Mouse (Mus musculus) stomach, postnatal 0 days (tissue): Measurements from ENCODE around the gene Sdk2.

Experiments
- CTCF ChIP-seq: IDR thresholded peaks from 2 replicates; pipeline ENCODE4 v1.5.1; 2016; ENCODE audit warnings: antibody characterized with exemption, low read depth, mild to moderate bottlenecking, moderate library complexity
- EP300 ChIP-seq: optimal IDR thresholded peaks from 2 replicates; pipeline ENCODE3; 2016; ENCODE audit warnings: antibody characterized with exemption

DNA sequence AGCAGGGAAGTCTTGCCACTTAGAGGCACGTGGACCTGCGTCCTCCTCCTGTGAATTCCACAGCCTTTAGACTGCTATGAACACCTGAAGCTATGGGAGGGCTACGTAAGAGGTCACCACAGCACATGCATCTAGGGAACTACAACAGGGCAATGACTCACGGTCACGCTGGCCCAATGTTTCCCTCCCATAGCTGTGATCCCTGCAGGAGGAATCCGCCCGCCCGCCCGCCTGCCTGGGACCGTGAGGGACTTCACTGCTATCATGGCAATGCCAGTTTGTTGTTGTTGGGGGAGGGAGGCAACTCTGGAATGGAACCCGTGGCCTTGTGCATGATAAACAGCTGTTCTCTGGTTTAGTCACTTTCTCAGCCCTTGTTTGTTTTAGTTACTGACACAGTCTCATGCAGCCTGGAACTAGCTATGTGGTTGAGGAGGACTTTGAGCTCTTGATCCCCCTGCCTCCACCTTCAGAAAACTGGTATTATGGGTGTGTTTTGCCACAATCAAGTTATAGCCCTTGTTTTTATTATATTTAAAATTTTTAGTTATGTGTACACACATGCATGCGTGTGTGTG is 249.8 kb downstream of the Sdk2 start:
- TF ChIP-seq CTCF (no peak), EP300 (no peak)
